12 mouse cellular contexts compared by ENCODE assay signal in genomic region chr6:72179006-72179405, GRCm38 (mm10). TPM values are rescaled to one million over a fixed set of nuclear protein-coding genes. Genes with fewer than 3 reads are reported as not detected.
"Had no signal": no experiment of that assay in that cellular context is flagged by ENCODE, and none has a peak within 500 bp of the region (broad histone marks: within the 10 kb centered on the region; RNA-seq: fewer than 3 reads in every experiment).

No protein-coding gene starts in this region.

- H3K4me2 ChIP-seq: intestine, embryonic 15.5 days; liver, embryonic 13.5 days; midbrain, embryonic 12.5 days had no signal

- ATAC-seq: intestine, embryonic 15.5 days had no signal

- H3K9ac ChIP-seq: intestine, embryonic 15.5 days; liver, embryonic 13.5 days; midbrain, embryonic 12.5 days had no signal

- DNase-seq: kidney, adult 18-20 months; kidney, adult 9 months; kidney, postnatal 25 days; layer of hippocampus, postnatal 36 days; liver, embryonic 13.5 days; thymus, adult 18-20 months; thymus, postnatal 36 days had no signal

- H3K27ac ChIP-seq: intestine, embryonic 15.5 days; kidney, postnatal 0 days; left cerebral cortex, adult 2 months; liver, embryonic 13.5 days; macrophage; midbrain, embryonic 12.5 days had no signal

- H3K9me3 ChIP-seq: intestine, embryonic 15.5 days; liver, embryonic 13.5 days; midbrain, embryonic 12.5 days had no signal

- H3K27me3 ChIP-seq: intestine, embryonic 15.5 days; midbrain, embryonic 12.5 days had no signal

- H3K4me3 ChIP-seq: intestine, embryonic 15.5 days; left cerebral cortex, adult 2 months; liver, embryonic 13.5 days; midbrain, embryonic 12.5 days had no signal

- H3K36me3 ChIP-seq: intestine, embryonic 15.5 days; liver, embryonic 13.5 days; midbrain, embryonic 12.5 days had no signal

- H3K4me1 ChIP-seq: intestine, embryonic 15.5 days had no signal

RNA-seq across cellular contexts. Expression of gene Atoh8, which starts 56.4 kb away (rescaled TPM):
- polyA plus RNA-seq: macrophage had no signal
